Mouse (Mus musculus): ENCODE results near the gene Zfp213. TPM values are rescaled to one million over a fixed set of nuclear protein-coding genes. Genes with fewer than 3 reads are reported as not detected.
"Not testable (repeated sequence)": the region's sequence is repeated elsewhere in the genome, so short reads cannot be mapped to it uniquely, and the experiment has no call there.

Zfp213 gene
- polyA plus RNA-seq (2017; shearing (Covaris generic)) = 1 to 10 TPM; 3.4 to 4.3 TPM

GRCm38 (mm10) chr17:23563595-23564367 is at the start of gene Zfp213:
Gene Zfp213, minus strand, starts transcription at chr17:23564238.
- ATAC-seq = peak; percentile 91

- peak; percentile 94 for ATAC-seq
These were observed 46.3 kb upstream of the Zfp213 start for GRCm38 (mm10) chr17:23610361-23610800.

DNA sequence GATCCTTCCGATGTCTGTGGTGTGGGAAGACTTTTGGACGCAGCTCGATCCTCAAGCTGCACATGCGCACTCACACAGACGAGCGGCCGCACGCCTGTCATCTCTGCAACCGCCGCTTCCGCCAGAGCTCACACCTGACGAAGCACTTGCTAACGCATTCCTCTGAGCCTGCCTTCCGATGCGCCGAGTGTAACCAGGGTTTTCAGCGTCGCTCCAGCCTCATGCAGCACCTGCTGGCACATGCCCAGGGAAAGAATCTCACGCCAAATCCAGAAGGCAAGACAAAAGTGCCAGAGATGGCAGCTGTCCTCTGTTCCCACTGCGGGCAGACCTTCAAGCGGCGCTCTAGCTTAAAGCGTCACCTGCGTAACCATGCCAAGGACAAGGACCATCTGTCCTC is 45.6 kb upstream of the Zfp213 start:
- ATAC-seq = no peak

GRCm38 (mm10) chr17:23605220-23605619 is 41.2 kb upstream of the Zfp213 start:
- ATAC-seq = no peak

- ATAC-seq = no peak
These were observed 40.4 kb upstream of the Zfp213 start for GRCm38 (mm10) chr17:23604394-23604793.

GRCm38 (mm10) chr17:23603542-23603941 is 39.5 kb upstream of the Zfp213 start:
- no peak for ATAC-seq

GRCm38 (mm10) chr17:23603077-23603476 is 39.0 kb upstream of the Zfp213 start:
- ATAC-seq = no peak

GRCm38 (mm10) chr17:23601836-23602585 is 38.0 kb upstream of the Zfp213 start:
- no peak for ATAC-seq

- no peak for ATAC-seq
These were observed 36.9 kb upstream of the Zfp213 start, which contains the start of gene Zscan10 for GRCm38 (mm10) chr17:23600641-23601622. Gene Zscan10, plus strand, starts transcription at chr17:23600856.

DNA sequence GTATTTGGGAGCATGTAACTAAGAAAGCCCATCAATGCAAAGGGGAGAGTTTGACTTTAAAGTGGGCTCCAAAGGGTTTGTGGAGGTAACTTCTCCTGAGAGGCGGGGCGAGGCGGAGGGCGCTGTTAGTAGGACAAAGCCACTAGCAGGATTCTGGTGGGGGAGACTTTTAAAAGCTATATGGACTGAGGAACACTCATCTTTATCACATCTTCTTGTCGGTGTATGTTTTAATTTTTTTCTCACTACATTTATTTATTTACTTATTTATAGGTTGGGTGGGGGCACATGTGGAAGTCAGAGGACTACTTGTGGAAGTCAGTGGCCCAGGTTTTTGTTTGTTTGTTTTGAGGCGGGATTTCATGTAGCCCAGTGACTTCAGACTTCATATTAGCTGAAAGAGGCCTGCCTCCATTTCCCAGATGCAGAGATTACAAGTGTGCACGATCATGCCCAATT is 35.6 kb upstream of the Zfp213 start:
- ATAC-seq = no peak

- peak; percentile 95 for ATAC-seq
These were observed 34.8 kb upstream of the Zfp213 start, which contains the start of gene Zfp13 for GRCm38 (mm10) chr17:23598582-23599552. Gene Zfp13, minus strand, starts transcription at chr17:23599487.

DNA sequence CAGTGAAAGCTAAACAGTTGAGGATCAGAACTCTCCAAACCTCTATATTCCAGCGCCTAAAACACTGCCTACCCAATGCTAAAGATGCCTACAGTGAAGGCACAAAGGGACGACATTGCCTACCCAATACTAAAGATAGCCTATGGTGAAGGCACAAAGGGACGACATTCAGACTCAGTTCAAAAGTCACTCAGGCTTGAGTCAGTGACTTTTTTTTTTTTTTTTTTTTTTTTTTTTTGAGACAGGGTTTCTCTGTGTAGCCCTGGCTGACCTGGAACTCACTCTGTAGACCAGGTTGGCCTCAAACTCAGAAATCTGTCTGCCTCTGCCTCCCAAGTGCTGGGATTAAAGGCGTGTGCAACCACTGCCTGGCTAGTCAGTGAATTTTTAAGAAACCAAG is 31.1 kb upstream of the Zfp213 start:
- ATAC-seq = not testable (repeated sequence)

DNA sequence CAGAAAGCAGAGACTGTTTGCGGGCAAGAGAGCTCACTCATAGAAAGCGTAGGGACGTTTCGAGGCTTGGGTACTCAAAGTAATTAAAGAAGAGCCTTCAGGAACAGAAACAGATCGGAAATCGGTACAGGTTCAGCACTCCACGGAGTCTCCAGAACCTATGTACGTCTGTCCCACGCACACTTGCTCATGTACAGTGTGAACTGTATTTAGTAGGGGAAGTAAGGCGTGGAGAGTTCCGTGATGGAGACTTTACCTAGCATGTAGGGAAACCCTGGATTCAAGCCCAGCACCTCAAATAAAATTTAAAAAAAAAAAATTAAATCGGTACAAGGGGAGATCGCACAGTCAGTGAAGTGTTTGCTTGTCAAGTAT is 28.9 kb upstream of the Zfp213 start:
- ATAC-seq = peak; percentile 48

DNA sequence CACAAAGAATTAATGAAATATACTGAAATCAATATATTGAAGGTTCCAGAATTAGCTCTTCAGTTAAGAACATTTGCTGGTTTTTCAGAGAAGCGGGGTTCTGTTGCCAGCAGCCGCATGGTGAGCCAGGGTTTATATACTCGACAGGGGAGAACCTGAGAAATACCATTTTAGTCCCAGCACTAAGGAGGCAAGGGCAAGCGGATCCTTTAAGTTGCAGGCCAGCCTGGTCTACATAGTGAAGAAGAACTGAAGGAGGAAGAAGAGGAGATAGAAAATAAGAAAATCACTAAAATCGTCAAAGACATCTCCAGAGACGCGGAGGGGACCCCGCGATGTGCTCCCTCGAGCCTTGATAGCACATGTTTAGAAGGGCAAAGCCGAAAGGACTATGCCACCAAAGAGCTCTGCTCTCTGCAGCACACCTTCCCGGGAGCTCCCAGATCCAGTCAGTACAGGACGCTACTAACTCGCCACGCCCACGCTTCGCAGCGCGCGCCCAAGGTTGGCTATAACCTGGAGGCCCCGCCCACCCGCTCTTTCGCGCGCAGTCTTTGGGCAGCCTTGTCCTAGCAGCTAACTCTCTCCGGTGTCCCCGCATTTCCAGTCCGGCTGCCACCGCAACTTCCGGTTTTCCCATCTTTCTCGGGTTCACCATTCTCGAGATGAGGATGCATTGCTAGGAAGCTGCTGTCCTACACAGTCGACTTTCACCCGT is 28.3 kb upstream of the Zfp213 start:
- peak; percentile 98 for ATAC-seq

DNA sequence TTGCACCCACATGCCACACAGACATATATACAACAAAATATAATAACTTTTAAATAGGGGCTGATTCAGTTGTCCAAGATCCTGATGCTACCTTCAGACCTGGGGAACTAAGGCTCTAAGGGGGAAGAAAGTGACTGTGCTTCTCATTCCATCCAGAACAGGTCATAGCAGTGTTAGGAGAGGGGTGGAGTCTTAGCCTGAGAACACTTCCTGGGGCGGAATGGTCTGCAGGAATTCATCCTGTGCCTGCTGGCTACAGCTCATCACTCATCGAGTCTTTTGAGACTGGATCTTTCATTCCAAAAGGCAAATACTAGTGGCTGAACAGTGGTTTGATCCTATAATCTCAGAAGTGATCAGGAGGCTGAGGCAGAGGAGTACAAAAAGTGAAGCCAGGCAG is 23.2 kb upstream of the Zfp213 start:
- ATAC-seq = no peak

DNA sequence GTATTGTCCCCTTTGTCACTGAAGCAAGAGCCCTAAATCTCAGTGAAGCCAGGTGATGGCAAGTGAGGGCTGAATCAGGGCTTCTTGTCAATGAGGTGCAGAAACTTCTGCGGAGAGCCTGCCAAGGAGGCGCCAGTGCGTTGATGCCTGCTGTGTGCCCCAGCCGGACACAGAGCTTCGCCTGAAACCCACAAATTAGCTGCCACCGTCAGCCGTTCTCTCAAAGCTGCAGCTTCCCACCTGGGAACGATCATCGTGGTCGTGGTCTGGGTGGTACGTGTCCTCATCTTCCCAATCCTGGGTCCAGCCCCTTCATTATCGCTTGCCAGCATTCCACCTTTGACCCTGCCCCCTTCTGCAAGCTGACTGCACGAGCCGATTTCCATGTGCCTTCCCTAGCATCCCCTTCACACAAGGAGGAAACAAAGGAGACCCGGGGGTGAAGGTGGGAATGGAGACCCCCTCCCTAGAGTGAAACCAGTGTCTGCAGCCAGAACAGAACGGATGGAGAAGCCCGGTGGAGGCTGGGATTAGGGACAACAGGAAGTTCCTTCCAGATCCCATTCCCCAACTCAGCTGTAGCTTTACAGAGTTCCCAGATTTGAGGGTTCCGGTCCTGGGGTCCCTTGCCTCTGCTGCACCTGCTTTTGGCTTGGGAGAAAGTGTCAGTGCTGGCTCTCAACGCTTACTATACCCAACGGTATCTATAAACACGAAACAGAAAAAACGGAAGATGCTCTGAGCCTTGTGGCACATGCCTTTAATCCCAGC is 21.9 kb upstream of the Zfp213 start:
- no peak for ATAC-seq

GRCm38 (mm10) chr17:23584786-23585185 is 20.7 kb upstream of the Zfp213 start:
- no peak for ATAC-seq

DNA sequence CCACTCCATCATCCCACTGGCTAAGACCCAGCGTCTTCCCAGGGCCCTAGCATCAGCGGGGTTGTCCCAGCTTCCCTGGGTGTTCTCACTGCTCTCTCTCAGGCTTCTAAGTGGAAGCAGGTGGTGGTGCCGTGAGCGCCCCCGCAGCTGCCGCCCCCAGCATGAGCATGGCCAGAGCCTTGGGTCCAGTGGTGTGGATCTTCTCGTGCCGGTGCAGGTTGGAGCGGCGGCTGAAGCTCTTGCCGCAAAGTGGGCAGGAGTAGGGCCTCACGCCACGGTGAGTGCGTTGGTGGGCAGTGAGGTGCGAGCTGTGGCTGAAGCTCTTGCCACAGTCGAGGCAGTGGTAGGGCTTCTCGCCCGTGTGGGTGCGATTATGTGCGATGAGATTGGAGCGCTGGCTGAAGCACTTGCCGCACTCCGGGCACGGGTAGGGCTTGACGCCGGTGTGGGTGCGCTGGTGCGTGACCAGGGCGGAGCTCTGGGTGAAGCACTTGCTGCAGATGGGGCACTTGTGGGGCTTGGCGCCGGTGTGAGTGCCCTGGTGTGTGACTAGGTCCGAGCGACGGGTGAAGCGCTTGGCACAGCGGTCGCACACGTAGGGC is 12.0 kb upstream of the Zfp213 start:
- ATAC-seq = no peak

- ATAC-seq = no peak
These were observed 10.1 kb upstream of the Zfp213 start for GRCm38 (mm10) chr17:23574130-23574529.

All from CD4-positive, CD25-positive, alpha-beta regulatory T cell, adult 4 months (primary cell).